Mouse (Mus musculus) cerebellum, postnatal 10 days (tissue): ENCODE measurements around the gene Serpinb9.
"Not testable (repeated sequence)": the region's sequence is repeated elsewhere in the genome, so short reads cannot be mapped to it uniquely, and the experiment has no call there.

Experiments
- DNase-seq, 2 experiments: peaks; one replicate each; pipeline ENCODE4 v3.0.0; 2021; ENCODE audit warnings: mixed read lengths in 2 of 2

The Serpinb9 gene

GRCm38 (mm10) chr13:33002950-33003349, at the start of gene Serpinb9:
Gene Serpinb9, plus strand, starts transcription at chr13:33003250.
- DNase-seq = no peak

GRCm38 (mm10) chr13:32956537-32956936, 46.5 kb upstream of the Serpinb9 start:
- DNase-seq = no peak

GRCm38 (mm10) chr13:32957917-32958316, 45.1 kb upstream of the Serpinb9 start:
- no peak for DNase-seq

GRCm38 (mm10) chr13:32958521-32958920, 44.5 kb upstream of the Serpinb9 start:
- DNase-seq = not testable (repeated sequence)

- DNase-seq = no peak
These were observed 38.9 kb upstream of the Serpinb9 start for GRCm38 (mm10) chr13:32963990-32964753.

GRCm38 (mm10) chr13:32964989-32965811, 37.9 kb upstream of the Serpinb9 start, which contains the start of gene Serpinb6b:
Gene Serpinb6b, plus strand, starts transcription at chr13:32965209.
- DNase-seq = peak; percentile 10 to 32

- DNase-seq = no peak
These were observed 36.9 kb upstream of the Serpinb9 start for GRCm38 (mm10) chr13:32966116-32966515.

- no peak for DNase-seq
These were observed 35.8 kb upstream of the Serpinb9 start for GRCm38 (mm10) chr13:32967233-32967632.

GRCm38 (mm10) chr13:32968353-32968984, 34.6 kb upstream of the Serpinb9 start:
- DNase-seq = no peak

- DNase-seq = no peak
These were observed 33.9 kb upstream of the Serpinb9 start for GRCm38 (mm10) chr13:32968996-32969640.

GRCm38 (mm10) chr13:32969641-32970040, 33.4 kb upstream of the Serpinb9 start:
- DNase-seq = no peak

- no peak for DNase-seq
These were observed 32.3 kb upstream of the Serpinb9 start for GRCm38 (mm10) chr13:32970776-32971175.

- no peak for DNase-seq
These were observed 28.8 kb upstream of the Serpinb9 start for GRCm38 (mm10) chr13:32974268-32974667.

- no peak for DNase-seq
These were observed 28.1 kb upstream of the Serpinb9 start for GRCm38 (mm10) chr13:32974889-32975460.

GRCm38 (mm10) chr13:32975710-32976109, 27.3 kb upstream of the Serpinb9 start:
- no peak for DNase-seq

GRCm38 (mm10) chr13:32982556-32983042, 20.5 kb upstream of the Serpinb9 start:
- DNase-seq = no peak

GRCm38 (mm10) chr13:32986256-32986655, 16.8 kb upstream of the Serpinb9 start:
- no peak for DNase-seq

- no peak for DNase-seq
These were observed 9.7 kb upstream of the Serpinb9 start for GRCm38 (mm10) chr13:32993152-32993893.

- DNase-seq = no peak
These were observed 9.2 kb upstream of the Serpinb9 start for GRCm38 (mm10) chr13:32993894-32994242.

- DNase-seq = no peak
These were observed 8.0 kb upstream of the Serpinb9 start for GRCm38 (mm10) chr13:32995051-32995450.

- DNase-seq = no peak
These were observed 1.7 kb upstream of the Serpinb9 start for GRCm38 (mm10) chr13:33001341-33001740.
